Mouse (Mus musculus) hematopoietic stem cell, adult 5-6 weeks (primary cell): ENCODE measurements around the gene Ccdc187. TPM values are rescaled to one million over a fixed set of nuclear protein-coding genes. Genes with fewer than 3 reads are reported as not detected.
A peak's percentile ranks its signal among the peaks of the same experiment; 100 is the strongest.

Source experiments
- ATAC-seq, 2 experiments: fragments of 125-278 bp in 1 of 2; replicated peaks in 1 of 2; 2 replicates each; pipeline ENCODE4 v1.8.0; 2016 to 2017; ENCODE audit warnings: inconsistent platforms in 2 of 2, mild to moderate bottlenecking in 2 of 2, moderate number of reproducible peaks in 2 of 2, low read depth in 1 of 2, moderate TSS enrichment in 1 of 2; ENCODE audit not compliant: low FRiP score in 2 of 2, poor library complexity in 2 of 2, severe bottlenecking in 2 of 2, insufficient read depth in 1 of 2, low TSS enrichment in 1 of 2
- total RNA-seq: library from RNA; stranded (forward); fragments of 172-1452, 232-1000 nt; gene quantifications from 2 replicates; pipeline ENCODE4 v1.2.3, GENCODE M21; 2017

Ccdc187 gene
- total RNA-seq, 1 experiment from 2014 or later: not detected

- ATAC-seq: no peak
Measured at GRCm38 (mm10) chr2:26300161-26300807, 5.9 kb upstream of the Ccdc187 start.

DNA sequence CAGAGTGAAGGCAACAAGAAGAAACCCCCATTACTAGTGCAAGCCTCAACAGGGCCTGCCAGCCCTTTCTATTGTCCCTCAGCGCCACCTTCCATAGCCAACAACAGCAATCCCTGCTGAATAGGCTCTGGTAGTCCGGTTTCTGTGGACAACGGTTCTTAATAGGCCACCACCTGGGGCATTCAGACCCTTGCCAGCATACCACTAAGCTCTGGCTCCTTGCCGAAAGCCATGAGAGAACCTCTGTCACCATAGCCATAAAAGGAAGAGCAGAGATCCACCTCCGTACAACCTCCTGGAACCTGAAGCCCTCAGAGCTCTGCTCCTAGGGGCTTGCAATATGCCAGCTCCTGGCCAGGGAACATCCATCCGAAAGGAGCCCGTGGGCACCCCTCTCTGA, 5.0 kb upstream of the Ccdc187 start:
- no peak for ATAC-seq

- ATAC-seq: no peak
Measured at GRCm38 (mm10) chr2:26298856-26299230, 4.5 kb upstream of the Ccdc187 start.

DNA sequence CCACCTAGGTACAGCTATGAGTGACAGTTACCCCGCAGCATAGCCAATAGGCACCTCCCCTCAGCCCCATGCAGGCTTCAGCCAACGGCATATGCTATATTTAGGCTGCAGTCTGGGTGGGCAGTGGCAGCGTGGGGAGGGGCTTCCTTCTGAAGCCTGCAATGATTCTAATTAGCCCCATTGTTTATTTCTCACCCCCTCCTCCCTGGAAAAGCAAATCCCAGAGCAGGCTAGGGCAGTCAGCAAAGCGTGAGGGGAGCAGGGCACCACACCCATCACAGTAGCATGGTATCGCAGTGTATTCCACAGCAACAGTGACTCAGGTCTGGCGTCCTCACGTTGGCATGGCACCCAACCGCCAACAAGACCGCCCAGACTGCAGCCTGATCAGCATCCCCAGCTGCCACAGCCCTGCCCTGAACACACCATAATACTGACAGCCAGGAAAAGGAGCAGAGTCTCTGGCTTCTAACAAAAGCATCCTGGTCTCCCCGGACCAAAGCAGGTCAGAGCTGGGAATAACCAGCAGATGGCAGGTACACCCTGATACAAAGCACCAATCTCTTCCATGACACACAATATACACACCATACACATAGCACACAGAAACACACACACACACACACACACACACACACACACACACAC, 4.0 kb upstream of the Ccdc187 start:
- peak; percentile 90 to 93 for ATAC-seq

DNA sequence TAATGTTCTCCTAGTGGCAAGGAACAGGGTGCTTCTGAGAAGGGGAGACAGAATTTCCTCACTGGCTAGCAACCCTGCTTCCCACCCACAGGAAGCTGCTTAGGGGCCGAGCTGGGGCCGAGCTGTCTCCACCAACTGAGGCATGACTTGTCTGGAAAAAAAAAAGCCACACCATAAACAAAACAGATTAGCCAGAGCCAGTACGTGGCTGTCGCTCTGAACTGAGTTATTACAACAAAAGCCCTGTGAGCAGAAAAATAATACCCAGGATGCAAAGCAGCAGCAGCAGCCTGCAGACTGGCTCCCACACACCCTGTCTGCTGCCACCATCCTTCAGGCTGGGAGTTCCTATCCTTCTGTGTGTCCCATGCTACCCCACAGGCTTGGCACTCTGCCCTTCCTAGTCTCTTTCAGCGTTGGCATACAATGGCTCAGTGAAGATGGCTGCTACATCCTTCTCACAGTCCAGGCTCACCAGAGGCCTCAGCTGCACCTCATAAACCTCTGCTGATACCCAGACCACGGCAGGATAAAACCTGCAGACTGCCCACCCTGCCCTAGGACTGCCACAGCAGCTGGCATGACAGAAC, 2.3 kb upstream of the Ccdc187 start:
- ATAC-seq: 0 out of 4 replicates have a peak, but pooled peaks of 1 of the 2 experiments have one; percentile 5

GRCm38 (mm10) chr2:26290133-26290532, 4.2 kb downstream of the Ccdc187 start:
- no peak for ATAC-seq

DNA sequence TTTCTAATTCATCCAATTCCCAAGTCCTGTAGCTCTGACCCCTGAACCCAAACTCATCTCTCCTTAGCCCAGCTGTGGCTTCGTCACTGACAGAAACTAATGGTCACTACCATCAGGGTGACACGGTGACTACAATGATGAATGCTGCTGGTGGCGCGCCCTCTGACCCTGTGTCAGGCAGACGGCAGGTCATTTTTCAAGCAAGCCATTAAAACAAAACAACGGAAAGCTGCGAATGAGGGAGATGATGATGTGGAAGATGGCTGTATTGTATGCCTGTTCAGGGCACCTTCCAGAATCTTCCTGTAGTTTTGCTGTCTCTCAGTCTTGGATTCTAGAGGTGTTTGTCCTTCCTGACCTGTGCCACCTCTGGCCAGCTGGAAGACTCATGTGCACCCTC, 8.0 kb downstream of the Ccdc187 start:
- no peak for ATAC-seq

GRCm38 (mm10) chr2:26285804-26286203, 8.6 kb downstream of the Ccdc187 start:
- no peak for ATAC-seq

- ATAC-seq: no peak
Measured at GRCm38 (mm10) chr2:26280594-26280993, 13.8 kb downstream of the Ccdc187 start.

GRCm38 (mm10) chr2:26279712-26280111, 14.6 kb downstream of the Ccdc187 start:
- ATAC-seq: no peak

DNA sequence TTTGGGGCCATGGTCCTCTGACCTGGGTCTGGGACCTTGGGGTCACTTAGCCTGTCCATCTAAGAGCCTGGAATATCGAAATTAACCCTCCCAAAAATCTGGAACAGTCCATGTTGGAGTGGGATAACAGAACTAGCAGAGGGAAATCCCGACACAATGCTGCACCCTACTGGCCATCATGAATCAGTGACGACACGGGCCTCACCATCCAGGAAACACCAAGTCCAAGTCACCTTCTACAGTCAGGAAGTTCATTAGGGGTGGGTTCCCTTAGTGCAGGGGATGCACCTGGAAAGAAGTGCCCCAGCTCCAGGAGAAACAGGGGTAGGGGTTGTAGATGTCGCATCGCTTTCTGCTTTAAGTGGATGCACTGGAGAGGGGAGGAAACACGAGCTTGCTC, 20.7 kb downstream of the Ccdc187 start:
- ATAC-seq: no peak; a peak in 2 of 4 replicates

DNA sequence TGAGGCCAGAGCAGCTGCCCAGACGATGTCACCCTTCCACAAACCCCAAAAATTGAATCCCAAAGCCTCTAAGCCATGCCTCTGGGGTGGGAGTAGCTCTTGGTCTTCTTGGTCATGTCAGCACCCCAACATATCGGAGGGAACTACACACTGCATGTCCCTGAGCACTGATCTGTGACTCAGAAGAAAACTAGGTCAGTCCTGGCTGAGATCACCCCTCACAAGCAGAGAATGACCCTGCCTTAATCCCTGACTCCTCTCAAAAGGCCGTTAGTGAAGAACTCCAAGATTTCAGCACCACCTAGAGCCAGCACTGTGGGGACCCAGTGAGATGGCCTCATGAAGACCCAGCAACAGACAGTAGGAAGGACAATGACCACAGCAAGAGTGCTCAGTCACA, 26.1 kb downstream of the Ccdc187 start:
- no peak for ATAC-seq

GRCm38 (mm10) chr2:26266066-26266742, 28.2 kb downstream of the Ccdc187 start:
- no peak for ATAC-seq

GRCm38 (mm10) chr2:26265095-26265494, 29.3 kb downstream of the Ccdc187 start:
- ATAC-seq: no peak

- ATAC-seq: no peak
Measured at GRCm38 (mm10) chr2:26264646-26265045, 29.7 kb downstream of the Ccdc187 start.

- no peak for ATAC-seq
Measured at GRCm38 (mm10) chr2:26257315-26258096, 36.9 kb downstream of the Ccdc187 start.

GRCm38 (mm10) chr2:26254816-26255215, 39.5 kb downstream of the Ccdc187 start:
- ATAC-seq: no peak
